Mouse (Mus musculus) limb, embryonic 12.5 days (tissue): Measurements from ENCODE around the gene Trp53i11. TPM values are rescaled to one million over a fixed set of nuclear protein-coding genes. Genes with fewer than 3 reads are reported as not detected.

Experiments
- ATAC-seq: fragments of 200-750 bp; cut with Nextera tagmentation; 2 replicates; pipeline ENCODE4 v1.8.0; 2017; ENCODE audit warnings: low read depth, moderate TSS enrichment; ENCODE audit not compliant: insufficient number of reproducible peaks, insufficient read depth, low FRiP score, low TSS enrichment
- H3K27ac ChIP-seq: fragments of 300-500 bp; sonication (generic); 2 replicates; pipeline ENCODE4 v1.5.1; 2016; ENCODE audit warnings: mild to moderate bottlenecking, moderate library complexity
- H3K27me3 ChIP-seq: fragments of 300-500 bp; sonication (generic); 2 replicates; pipeline ENCODE4 v1.6.1; 2016; ENCODE audit warnings: mild to moderate bottlenecking, moderate library complexity
- H3K36me3 ChIP-seq: fragments of 300-500 bp; sonication (generic); 2 replicates; pipeline ENCODE4 v1.6.1; 2016; ENCODE audit warnings: mild to moderate bottlenecking, moderate library complexity
- H3K4me1 ChIP-seq: fragments of 300-500 bp; sonication (generic); replicated peaks from 2 replicates; pipeline ENCODE4 v1.6.1; 2016
- H3K4me2 ChIP-seq: fragments of 300-500 bp; sonication (generic); 2 replicates; pipeline ENCODE4 v1.6.1; 2016; ENCODE audit warnings: mild to moderate bottlenecking, moderate library complexity
- H3K4me3 ChIP-seq: fragments of 300-500 bp; sonication (generic); replicated peaks from 2 replicates; pipeline ENCODE4 v1.5.1; 2016; ENCODE audit warnings: mild to moderate bottlenecking
- H3K9ac ChIP-seq: fragments of 300-500 bp; sonication (generic); replicated peaks from 2 replicates; pipeline ENCODE4 v1.6.1; 2016; ENCODE audit warnings: mild to moderate bottlenecking, moderate library complexity
- H3K9me3 ChIP-seq: fragments of 300-500 bp; sonication (generic); 2 replicates; pipeline ENCODE4 v1.6.1; 2016; ENCODE audit warnings: mild to moderate bottlenecking, moderate library complexity
- WGBS: fragments of 180-500 bp; shearing (Covaris S2); methylation state at CpG from one replicate; pipeline ENCODE4 v1.1.7; 2016; 5-methylcytosine and 5-hydroxymethylcytosine counted together
- polyA plus RNA-seq: library from polyadenylated mRNA; unstranded; fragments of >200 nt; fragmentation: Nextera tagmentation; extraction: Ambion mirVana; gene quantifications from 2 replicates; pipeline ENCODE4 v1.2.1, GENCODE M21; 2016

Gene Trp53i11
- polyA plus RNA-seq, 1 experiment from 2014 or later, result 16.4 TPM

GRCm38 (mm10) chr2:93174159-93174558 is 13.2 kb upstream of the Trp53i11 start:
- Histone ChIP-seq H3K36me3 (no peaks in the 10 kb centered on the region), H3K9me3 (no peaks in the 10 kb centered on the region), H3K27ac (no peak overlapping the region), H3K4me1 (peaks cover 40% of the 10 kb centered on the region), H3K9ac (no peak overlapping the region), H3K4me2 (no peak overlapping the region), H3K4me3 (no peak overlapping the region), H3K27me3 (peaks cover 78% of the 10 kb centered on the region)
- ATAC-seq, result no peak
- WGBS, result 25% methylated on average over 5 of the region's 5 CpGs

- H3K4me1 ChIP-seq, result peaks cover 49% of the 10 kb centered on the region
- H3K27ac ChIP-seq, result 0 out of 2 replicates have a peak overlapping the region, but pooled peaks have one; percentile 41
- ATAC-seq, result no peak
- H3K27me3 ChIP-seq, result peaks cover 83% of the 10 kb centered on the region
- H3K36me3 ChIP-seq, result no peaks in the 10 kb centered on the region
- H3K9ac ChIP-seq, result no peak overlapping the region
- H3K4me3 ChIP-seq, result no peak overlapping the region
- no peak overlapping the region for H3K4me2 ChIP-seq
- 15% methylated on average over 5 of the region's 5 CpGs for WGBS
- H3K9me3 ChIP-seq, result no peaks in the 10 kb centered on the region
These were observed 12.1 kb upstream of the Trp53i11 start for GRCm38 (mm10) chr2:93175278-93175677.

GRCm38 (mm10) chr2:93175721-93176120 is 11.6 kb upstream of the Trp53i11 start:
- no peak for ATAC-seq
- Histone ChIP-seq H3K9me3 (no peaks in the 10 kb centered on the region), H3K27me3 (peaks cover 83% of the 10 kb centered on the region), H3K4me2 (no peak overlapping the region), H3K9ac (no peak overlapping the region), H3K4me3 (no peak overlapping the region), H3K36me3 (no peaks in the 10 kb centered on the region), H3K4me1 (peaks cover 53% of the 10 kb centered on the region), H3K27ac (no peak overlapping the region)
- 49% methylated on average over 2 of the region's 2 CpGs for WGBS

- Histone ChIP-seq H3K27me3 (peaks cover 82% of the 10 kb centered on the region), H3K36me3 (no peaks in the 10 kb centered on the region), H3K4me3 (no peak overlapping the region), H3K4me2 (peak overlapping the region; percentile 41), H3K9ac (no peak overlapping the region), H3K4me1 (peaks cover 53% of the 10 kb centered on the region), H3K9me3 (no peaks in the 10 kb centered on the region), H3K27ac (no peak overlapping the region)
- no peak for ATAC-seq
- 27% methylated on average over 4 of the region's 4 CpGs for WGBS
These were observed 11.1 kb upstream of the Trp53i11 start for GRCm38 (mm10) chr2:93176193-93176798.

GRCm38 (mm10) chr2:93176871-93177667 is 10.3 kb upstream of the Trp53i11 start:
- Histone ChIP-seq H3K4me1 (peaks cover 53% of the 10 kb centered on the region), H3K36me3 (no peaks in the 10 kb centered on the region), H3K27ac (no peak overlapping the region), H3K4me3 (peak overlapping the region; percentile 10; the same call in 1 of the 2 replicates), H3K9me3 (no peaks in the 10 kb centered on the region), H3K4me2 (peak overlapping the region; percentile 41), H3K27me3 (peaks cover 82% of the 10 kb centered on the region), H3K9ac (no peak overlapping the region)
- WGBS, result 3% methylated on average over 17 of the region's 17 CpGs
- ATAC-seq, result no peak

GRCm38 (mm10) chr2:93177668-93178312 is 9.6 kb upstream of the Trp53i11 start:
- Histone ChIP-seq H3K4me2 (no peak overlapping the region), H3K27me3 (peaks cover 84% of the 10 kb centered on the region), H3K4me3 (no peak overlapping the region), H3K27ac (no peak overlapping the region), H3K36me3 (no peaks in the 10 kb centered on the region), H3K9me3 (no peaks in the 10 kb centered on the region), H3K4me1 (peaks cover 53% of the 10 kb centered on the region), H3K9ac (no peak overlapping the region)
- WGBS, result 80% methylated on average over 20 of the region's 20 CpGs
- no peak for ATAC-seq

- peaks cover 84% of the 10 kb centered on the region for H3K27me3 ChIP-seq
- H3K27ac ChIP-seq, result no peak overlapping the region
- no peak for ATAC-seq
- no peak overlapping the region for H3K4me2 ChIP-seq
- H3K9ac ChIP-seq, result no peak overlapping the region
- peaks cover 53% of the 10 kb centered on the region for H3K4me1 ChIP-seq
- no peaks in the 10 kb centered on the region for H3K36me3 ChIP-seq
- no peak overlapping the region for H3K4me3 ChIP-seq
- 82% methylated on average over 4 of the region's 4 CpGs for WGBS
- no peaks in the 10 kb centered on the region for H3K9me3 ChIP-seq
These were observed 9.1 kb upstream of the Trp53i11 start for GRCm38 (mm10) chr2:93178313-93178677.

- WGBS, result 39% methylated on average over 5 of the region's 5 CpGs
- no peaks in the 10 kb centered on the region for H3K9me3 ChIP-seq
- no peak overlapping the region for H3K4me3 ChIP-seq
- H3K36me3 ChIP-seq, result no peaks in the 10 kb centered on the region
- no peak overlapping the region for H3K9ac ChIP-seq
- H3K27ac ChIP-seq, result no peak overlapping the region
- ATAC-seq, result no peak
- H3K27me3 ChIP-seq, result peaks cover 87% of the 10 kb centered on the region
- H3K4me2 ChIP-seq, result peak overlapping the region; percentile 63
- peaks cover 46% of the 10 kb centered on the region for H3K4me1 ChIP-seq
These were observed 7.7 kb upstream of the Trp53i11 start for GRCm38 (mm10) chr2:93179603-93180002.

GRCm38 (mm10) chr2:93180077-93180844 is 7.1 kb upstream of the Trp53i11 start:
- H3K27ac ChIP-seq, result no peak overlapping the region

GRCm38 (mm10) chr2:93182859-93183258 is 4.5 kb upstream of the Trp53i11 start:
- no peaks in the 10 kb centered on the region for H3K36me3 ChIP-seq
- no peaks in the 10 kb centered on the region for H3K9me3 ChIP-seq
- H3K27ac ChIP-seq, result no peak overlapping the region
- ATAC-seq, result no peak
- peaks cover 14% of the 10 kb centered on the region for H3K4me1 ChIP-seq
- WGBS, result 68% methylated on average over 11 of the region's 11 CpGs
- no peak overlapping the region for H3K4me2 ChIP-seq
- no peak overlapping the region for H3K9ac ChIP-seq
- no peak overlapping the region for H3K4me3 ChIP-seq
- H3K27me3 ChIP-seq, result peaks cover 98% of the 10 kb centered on the region

More at GRCm38 (mm10) chr2:93180077-93180844, 7.1 kb upstream of the Trp53i11 start:
- peaks cover 94% of the 10 kb centered on the region for H3K27me3 ChIP-seq
- no peaks in the 10 kb centered on the region for H3K9me3 ChIP-seq
- H3K4me1 ChIP-seq, result peaks cover 39% of the 10 kb centered on the region
- no peak for ATAC-seq
- peak overlapping the region; percentile 34 for H3K4me3 ChIP-seq
- WGBS, result 2% methylated on average over 41 of the region's 41 CpGs
- H3K4me2 ChIP-seq, result peak overlapping the region; percentile 63
- H3K36me3 ChIP-seq, result no peaks in the 10 kb centered on the region
- H3K9ac ChIP-seq, result peak overlapping the region; percentile 47; the same call in 1 of the 2 replicates
